Mouse (Mus musculus): ENCODE results near the gene Dthd1. TPM values are rescaled to one million over a fixed set of nuclear protein-coding genes. Genes with fewer than 3 reads are reported as not detected.

The Dthd1 gene
- total RNA-seq (2022): not detected

GRCm38 (mm10) chr5:62813402-62814071 is at the start of gene Dthd1:
Gene Dthd1 (plus strand): TSS chr5:62813823.
- no peak for DNase-seq

GRCm38 (mm10) chr5:62764161-62764560 is 49.5 kb upstream of the Dthd1 start:
- DNase-seq: no peak

- DNase-seq: no peak
Measured at GRCm38 (mm10) chr5:62765459-62765783, 48.2 kb upstream of the Dthd1 start.

- peak; percentile 13 for DNase-seq
Measured at GRCm38 (mm10) chr5:62765784-62766701, 47.6 kb upstream of the Dthd1 start, which contains the start of gene Arap2. Gene Arap2 (minus strand): TSS chr5:62766159.

- no peak for DNase-seq
Measured at GRCm38 (mm10) chr5:62771775-62772599, 41.6 kb upstream of the Dthd1 start.

- no peak for DNase-seq
Measured at GRCm38 (mm10) chr5:62777804-62778203, 35.8 kb upstream of the Dthd1 start.

- no peak for DNase-seq
Measured at GRCm38 (mm10) chr5:62778682-62779081, 34.9 kb upstream of the Dthd1 start.

GRCm38 (mm10) chr5:62786809-62787208 is 26.8 kb upstream of the Dthd1 start:
- no peak for DNase-seq

GRCm38 (mm10) chr5:62790921-62791564 is 22.6 kb upstream of the Dthd1 start:
- DNase-seq: no peak

- DNase-seq: no peak
Measured at GRCm38 (mm10) chr5:62792776-62793175, 20.8 kb upstream of the Dthd1 start.

GRCm38 (mm10) chr5:62814072-62814414 is 420 bp downstream of the Dthd1 start:
- no peak for DNase-seq

- no peak for DNase-seq
Measured at GRCm38 (mm10) chr5:62815741-62816140, 2.1 kb downstream of the Dthd1 start.

GRCm38 (mm10) chr5:62819567-62819966 is 5.9 kb downstream of the Dthd1 start:
- no peak for DNase-seq

GRCm38 (mm10) chr5:62820363-62821271 is 7.0 kb downstream of the Dthd1 start:
- no peak for DNase-seq

- DNase-seq: no peak
Measured at GRCm38 (mm10) chr5:62842955-62843730, 29.5 kb downstream of the Dthd1 start.

- DNase-seq: no peak
Measured at GRCm38 (mm10) chr5:62846571-62847131, 33.0 kb downstream of the Dthd1 start.

GRCm38 (mm10) chr5:62851337-62851736 is 37.7 kb downstream of the Dthd1 start:
- no peak for DNase-seq

- no peak for DNase-seq
Measured at GRCm38 (mm10) chr5:62854361-62854844, 40.8 kb downstream of the Dthd1 start.

- no peak for DNase-seq
Measured at GRCm38 (mm10) chr5:62857502-62857901, 43.9 kb downstream of the Dthd1 start.

- DNase-seq: no peak
Measured at GRCm38 (mm10) chr5:62858282-62858681, 44.7 kb downstream of the Dthd1 start.

Data from adrenal gland, adult 8-10 months (tissue).